Mouse (Mus musculus) thymus, postnatal 0 days (tissue): ENCODE measurements around the gene Lect2. TPM values are rescaled to one million over a fixed set of nuclear protein-coding genes. Genes with fewer than 3 reads are reported as not detected.

Source experiments
- DNase-seq: peaks from one replicate; pipeline ENCODE4 v3.0.0-alpha.2; 2015; ENCODE audit warnings: low spot score
- polyA plus RNA-seq: library from polyadenylated mRNA; unstranded; fragments of >200 nt; fragmentation: Nextera tagmentation; extraction: Ambion mirVana; gene quantifications from 2 replicates; pipeline ENCODE4 v1.2.1, GENCODE M21; 2015

The Lect2 gene
- polyA plus RNA-seq, 1 experiment from 2014 or later: not detected

DNA sequence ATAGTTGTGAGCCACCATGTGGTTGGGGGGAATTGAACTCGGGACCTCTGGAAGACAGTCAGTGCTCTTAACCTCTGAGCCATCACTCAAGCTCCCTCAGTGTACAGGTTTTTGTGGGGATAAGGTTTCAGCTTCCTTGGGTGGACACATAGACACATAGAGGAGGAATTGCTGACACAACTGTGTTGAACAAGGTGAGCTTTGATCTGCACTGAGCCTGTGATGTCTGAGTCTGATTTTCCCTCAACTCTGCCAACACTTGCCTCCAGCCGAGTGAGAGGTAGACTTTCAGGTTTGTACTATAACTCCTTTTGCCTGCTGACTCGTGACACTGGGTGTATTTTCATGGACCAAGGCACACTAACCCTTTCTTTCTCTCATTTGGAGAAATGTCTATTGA lies 8.4 kb upstream of the Lect2 start:
- DNase-seq: no peak

DNA sequence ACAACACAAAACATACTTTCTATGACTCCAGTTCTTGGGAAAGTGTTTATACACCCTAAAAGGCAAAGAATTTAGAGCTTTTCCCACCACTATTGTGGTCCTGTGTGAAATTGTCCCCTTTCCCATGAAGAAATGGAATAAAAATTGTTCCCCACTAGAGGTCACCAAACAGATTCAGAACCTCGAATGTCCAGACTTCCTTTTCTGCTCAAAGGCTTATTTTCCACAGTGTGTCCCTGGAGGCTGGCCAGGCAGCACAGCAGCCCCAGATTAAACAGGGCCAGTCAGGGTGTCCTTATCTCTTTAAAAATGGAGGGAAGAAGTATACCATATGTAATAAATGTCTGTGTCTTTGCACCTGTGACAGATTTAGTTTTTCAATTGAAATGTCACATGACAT lies 7.7 kb upstream of the Lect2 start:
- DNase-seq: no peak

DNA sequence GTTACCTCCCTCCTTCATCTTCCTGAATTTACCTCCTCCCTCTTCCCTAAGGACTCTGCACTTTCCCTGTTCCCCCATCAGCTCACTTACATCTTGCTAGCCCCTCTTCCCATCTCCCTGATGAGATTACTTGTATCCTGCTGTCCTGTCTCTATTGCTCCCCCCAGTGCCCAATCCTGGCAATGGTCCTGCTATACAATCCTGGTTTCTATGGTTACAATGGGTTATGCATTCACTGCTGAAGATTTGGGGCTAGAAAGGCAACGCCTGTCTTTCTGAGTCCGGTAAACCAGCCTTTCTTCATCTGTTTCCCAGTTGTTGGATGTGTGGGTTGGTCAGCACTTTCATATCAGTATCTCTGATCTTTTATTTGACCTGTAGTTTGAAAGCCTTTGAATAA lies 6.1 kb upstream of the Lect2 start:
- DNase-seq: peak; percentile 55

DNA sequence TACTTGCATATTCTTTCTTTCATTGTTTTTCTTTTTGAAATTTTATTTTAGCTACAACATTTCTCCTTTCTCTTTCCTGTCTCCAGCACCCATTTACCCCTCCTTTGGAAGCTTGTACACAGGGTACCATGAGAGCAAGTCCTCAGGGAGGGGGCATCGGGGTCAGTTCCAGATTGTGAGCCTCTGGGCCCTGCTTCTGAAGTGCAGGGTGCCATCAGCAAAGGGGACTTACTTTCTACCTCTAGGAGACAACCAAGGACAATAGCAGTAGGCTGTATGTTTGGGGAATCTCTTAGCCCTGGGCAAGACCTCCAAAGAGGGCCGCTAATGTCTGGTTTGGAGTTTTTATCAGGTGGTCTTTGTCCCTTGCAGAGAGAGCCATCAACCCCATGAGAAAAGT lies 5.6 kb upstream of the Lect2 start:
- no peak for DNase-seq

DNA sequence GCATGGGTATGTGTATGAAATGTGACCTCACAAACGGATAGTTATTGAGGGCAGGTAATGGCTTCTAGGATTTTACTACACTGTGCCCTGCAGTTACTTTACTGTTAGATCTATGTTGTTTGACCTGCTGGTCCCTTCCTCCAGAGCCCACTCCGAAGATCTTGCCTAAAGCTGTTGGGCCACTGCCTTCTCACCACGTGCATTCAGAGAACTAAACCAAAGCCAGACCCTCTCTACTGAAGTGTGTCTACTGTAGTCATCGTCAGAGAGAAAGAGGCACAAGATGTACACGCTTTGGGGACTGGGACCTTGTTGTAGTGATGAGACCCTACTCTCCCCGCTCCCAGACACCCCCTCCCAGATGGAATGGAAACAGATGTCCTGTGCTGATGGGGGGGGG lies 3.4 kb upstream of the Lect2 start:
- no peak for DNase-seq

DNA sequence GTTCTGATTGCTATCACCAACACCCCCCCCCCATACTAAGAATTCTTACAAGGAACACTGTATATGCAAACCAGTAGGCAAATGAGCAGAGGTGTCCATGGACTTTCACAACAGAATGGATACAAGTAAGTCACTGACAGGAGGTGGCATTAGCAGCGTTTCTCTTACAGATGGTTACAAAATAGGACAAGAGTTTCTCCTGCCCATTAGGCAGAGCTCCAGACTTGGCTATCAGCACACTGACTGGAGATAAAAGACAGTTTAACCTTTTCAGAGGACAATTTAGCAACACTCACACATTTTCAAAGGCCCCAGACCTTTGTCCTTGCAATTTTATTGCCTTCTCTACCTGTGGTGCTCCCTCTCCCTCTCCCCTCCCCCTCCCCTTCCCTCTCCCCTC lies 2.3 kb upstream of the Lect2 start:
- no peak for DNase-seq

DNA sequence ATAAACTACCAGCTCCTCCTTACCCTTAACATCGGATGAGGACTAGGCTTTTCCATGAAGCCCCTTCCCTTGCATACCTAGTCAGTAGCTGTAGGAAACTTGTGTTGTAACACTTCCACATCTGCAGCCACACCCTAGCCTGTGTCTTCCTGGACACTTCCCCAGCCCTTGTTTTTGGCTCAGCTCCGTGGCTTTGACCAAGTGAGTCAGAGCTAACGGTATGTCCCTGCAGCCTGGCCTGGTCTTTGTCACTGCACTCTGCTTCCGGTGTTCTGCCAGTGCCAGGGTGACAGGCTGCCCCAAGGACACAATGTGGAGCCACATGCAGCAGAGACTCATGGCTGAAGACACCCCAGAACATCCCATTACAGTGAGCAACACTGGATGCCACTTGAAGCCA lies 1.1 kb upstream of the Lect2 start:
- no peak for DNase-seq

DNA sequence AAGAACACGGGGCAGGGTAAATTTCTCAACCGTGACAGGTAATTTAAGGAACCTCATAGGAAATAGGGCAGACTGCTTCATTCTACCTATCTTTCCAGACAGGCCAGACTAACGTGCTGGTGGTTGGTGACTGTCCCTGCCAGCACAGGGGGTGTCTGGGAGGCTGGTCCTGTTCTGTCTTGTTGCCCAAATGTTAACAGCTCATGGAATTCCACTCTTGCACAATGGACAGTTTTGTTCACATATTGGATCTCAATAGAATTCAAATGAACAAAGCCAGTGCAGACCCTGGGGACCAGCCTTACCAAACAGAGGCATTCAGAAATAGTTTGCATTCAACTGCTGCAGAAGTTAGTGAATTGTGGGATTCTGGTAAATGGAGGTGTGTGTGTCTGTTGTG lies 3.3 kb downstream of the Lect2 start:
- DNase-seq: no peak

DNA sequence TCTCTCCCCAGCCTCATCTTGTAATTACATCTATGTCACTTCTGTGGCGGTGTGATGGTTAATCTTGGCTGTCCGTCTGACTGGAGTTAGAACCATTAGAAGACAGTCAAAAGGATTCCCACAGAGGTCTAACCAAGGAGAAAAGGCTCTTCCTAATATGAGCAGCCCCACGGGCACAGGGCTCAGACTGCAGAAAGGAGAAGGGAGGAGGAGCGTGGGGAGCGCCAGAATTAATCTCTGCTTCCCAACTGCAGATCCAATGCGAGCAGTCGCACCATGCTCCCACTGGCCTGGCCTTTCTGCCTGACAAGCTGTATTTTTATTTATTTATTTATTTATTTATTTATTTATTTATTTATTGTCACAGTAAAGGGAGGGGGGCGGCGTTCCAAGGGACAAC lies 4.5 kb downstream of the Lect2 start:
- DNase-seq: no peak

DNA sequence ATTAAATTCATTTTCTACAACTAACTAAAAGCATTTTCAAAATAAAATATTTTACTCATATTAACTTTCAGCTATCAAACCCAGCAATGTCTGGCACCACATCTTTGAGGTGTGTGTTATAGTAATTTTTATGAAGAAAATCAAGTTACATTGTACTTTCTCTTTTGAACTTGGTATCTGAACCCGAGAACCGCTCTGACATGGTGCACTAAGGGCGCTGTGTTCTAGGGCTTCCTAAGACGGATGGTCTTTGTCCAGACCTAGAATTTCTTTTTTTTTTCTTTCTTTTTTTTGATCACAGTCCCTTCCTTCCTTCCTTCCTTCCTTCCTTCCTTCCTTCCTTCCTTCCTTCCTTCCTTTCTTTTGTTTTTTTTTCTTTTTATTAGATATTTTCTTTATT lies 8.5 kb downstream of the Lect2 start:
- no peak for DNase-seq

DNA sequence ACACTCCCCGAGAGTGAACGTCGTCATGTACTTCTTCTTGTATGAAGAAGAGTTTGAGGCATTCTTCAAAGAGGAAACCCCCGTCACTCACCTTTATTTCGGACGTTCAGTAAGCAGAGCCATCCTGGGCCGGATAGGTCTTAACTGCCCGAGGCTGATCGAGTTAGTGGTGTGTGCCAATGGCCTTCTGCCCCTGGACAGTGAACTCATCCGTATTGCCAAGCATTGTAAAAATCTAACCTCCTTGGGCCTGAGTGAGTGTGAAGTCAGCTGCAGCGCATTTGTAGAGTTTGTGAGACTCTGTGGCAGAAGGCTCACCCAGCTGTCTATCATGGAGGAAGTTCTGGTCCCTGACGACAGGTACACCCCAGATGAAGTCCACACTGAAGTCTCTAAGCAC lies 11.3 kb downstream of the Lect2 start:
- DNase-seq: no peak

DNA sequence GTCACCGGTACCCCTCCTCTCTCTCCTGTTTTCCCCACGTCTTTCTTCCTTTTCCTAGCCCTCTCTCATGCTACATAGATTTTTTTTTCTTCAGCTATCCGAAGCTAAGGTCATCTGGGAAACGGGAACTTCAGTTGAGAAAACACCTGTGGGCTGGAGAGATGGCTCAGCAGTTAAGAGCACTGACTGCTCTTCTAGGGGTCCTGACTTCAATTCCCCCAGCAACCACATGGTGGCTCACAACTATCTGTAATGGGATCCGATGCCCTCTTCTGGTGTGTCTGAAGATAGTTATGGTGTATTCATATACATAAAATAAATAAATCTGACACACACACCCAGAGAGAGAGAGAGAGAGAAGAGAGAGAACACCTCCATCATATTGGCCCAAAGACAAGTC lies 12.7 kb downstream of the Lect2 start:
- no peak for DNase-seq

DNA sequence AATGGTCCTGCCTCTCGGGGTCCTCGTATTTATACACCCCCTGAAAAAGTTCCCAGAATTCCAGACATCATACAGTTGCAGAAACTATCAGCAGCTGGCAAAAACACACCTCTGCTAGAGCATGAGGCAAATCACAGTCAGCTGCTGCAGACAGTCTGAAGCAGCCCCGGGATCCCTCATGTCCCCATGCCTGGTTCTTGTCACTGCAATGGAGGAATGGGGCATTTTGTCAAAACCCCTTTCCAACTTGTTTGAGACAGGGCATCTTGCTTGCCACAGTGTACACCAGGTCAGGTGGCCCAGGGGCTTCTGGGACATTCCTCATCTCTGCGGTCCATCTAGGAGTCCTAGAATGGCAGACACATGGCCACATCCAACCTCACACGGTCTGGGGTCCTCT lies 13.4 kb downstream of the Lect2 start:
- no peak for DNase-seq

DNA sequence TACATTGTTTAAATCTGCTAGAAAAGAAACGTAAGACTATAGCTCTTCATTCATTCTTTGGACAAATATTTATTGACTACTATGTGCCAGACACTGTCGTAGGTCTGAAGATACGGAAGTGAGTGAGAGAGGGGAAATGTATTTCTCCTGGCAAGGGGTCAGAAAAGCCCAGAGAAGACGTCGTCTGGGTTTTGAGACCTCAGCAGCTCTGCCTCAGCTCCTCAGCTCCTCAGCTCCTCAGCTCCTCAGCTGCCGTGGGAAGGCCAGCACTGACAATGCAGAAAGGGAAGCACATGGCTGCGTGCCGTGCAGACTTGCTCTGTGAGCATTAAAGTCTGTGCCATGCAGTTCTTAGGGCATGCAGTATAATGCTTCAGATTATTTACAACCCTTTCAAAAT lies 18.6 kb downstream of the Lect2 start:
- no peak for DNase-seq

DNA sequence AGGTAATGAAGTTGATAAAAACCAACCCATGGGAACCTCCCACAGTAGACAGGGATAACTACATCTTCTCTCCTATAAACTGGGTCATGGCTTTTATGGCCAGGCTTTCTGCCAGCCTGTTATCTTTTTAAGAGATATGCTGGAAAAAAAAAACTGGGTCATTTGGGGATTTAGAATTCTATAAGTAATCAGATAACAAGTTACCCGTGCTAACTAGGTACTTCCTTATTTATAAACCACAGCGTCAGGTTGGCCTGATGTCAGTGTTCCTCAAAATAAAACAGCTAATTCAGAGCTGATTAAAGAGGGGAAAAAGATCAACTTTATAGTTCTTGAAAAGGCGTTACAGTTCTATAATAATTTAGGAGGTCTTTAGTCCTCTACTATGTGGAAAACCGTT lies 19.3 kb downstream of the Lect2 start:
- DNase-seq: no peak

DNA sequence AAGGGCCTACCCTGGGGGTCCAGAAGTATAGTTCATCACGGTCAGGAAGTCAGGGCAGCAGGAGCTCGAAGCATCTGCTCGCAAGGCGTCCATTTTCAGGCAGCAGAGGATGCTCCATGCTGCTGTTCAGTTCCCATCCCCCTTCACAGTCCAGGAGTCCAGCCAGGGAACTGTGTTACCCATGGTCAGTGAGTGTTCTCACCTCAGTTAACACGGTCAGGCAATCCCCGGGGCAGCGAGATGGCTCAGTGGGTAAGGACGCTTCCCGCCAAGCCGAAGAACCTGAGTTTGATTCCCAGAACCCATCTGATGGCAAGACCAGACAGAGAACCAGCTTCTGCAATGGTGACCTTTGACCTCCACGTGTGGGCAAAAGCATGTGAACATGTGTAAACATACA lies 20.0 kb downstream of the Lect2 start:
- DNase-seq: no peak

DNA sequence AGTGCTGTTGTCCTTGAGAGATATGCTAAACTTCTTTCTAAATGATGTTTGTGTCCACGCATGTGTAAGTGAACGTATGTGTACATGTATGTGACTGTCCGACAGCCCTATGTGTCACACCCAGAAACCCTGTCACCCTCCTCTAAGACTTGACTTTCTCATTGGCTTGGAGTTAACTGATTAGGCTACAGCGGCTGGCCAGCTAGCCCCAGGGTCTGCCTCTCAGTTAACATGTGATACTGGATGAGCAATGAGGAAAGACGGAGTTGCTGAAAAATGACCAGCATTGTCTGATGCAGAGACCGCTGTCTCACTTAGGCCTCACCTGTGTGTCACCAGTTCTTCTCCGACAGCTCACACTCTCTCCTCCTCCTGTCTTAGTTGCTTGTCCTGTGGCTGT lies 20.5 kb downstream of the Lect2 start:
- DNase-seq: no peak

DNA sequence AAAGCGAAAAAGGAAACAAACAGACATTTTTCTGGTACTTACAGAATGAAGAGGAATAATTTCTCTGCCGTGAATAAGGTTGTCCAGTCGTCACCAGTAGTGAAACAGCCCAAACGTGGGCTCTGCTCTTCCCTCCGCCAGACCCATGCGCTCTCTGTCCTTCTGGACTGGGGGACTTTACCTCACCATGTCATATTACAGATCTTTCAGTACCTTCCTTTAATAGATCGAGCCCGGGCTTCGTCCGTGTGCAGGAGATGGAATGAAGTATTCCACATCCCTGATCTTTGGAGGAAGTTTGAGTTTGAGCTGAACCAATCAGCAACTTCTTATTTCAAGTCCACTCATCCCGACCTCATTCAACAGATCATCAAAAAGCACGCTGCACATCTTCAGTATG lies 21.4 kb downstream of the Lect2 start:
- no peak for DNase-seq

DNA sequence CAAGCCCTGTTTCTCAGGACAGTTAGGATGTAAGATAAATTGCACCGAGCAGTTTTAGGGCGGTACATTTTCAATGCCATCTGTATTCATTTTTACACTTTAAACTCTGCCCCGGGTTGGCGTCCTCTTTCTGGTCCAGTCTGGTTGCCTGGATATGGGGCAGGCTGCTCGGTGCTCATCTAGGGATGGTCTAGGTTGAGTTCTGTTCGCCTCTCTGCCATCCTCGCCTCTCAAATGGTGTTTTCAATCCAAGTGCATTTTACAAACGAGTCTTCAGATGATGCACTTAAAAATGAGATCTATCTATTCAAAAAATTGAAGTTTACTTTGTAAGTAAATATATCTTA lies 25.5 kb downstream of the Lect2 start:
- DNase-seq: no peak

DNA sequence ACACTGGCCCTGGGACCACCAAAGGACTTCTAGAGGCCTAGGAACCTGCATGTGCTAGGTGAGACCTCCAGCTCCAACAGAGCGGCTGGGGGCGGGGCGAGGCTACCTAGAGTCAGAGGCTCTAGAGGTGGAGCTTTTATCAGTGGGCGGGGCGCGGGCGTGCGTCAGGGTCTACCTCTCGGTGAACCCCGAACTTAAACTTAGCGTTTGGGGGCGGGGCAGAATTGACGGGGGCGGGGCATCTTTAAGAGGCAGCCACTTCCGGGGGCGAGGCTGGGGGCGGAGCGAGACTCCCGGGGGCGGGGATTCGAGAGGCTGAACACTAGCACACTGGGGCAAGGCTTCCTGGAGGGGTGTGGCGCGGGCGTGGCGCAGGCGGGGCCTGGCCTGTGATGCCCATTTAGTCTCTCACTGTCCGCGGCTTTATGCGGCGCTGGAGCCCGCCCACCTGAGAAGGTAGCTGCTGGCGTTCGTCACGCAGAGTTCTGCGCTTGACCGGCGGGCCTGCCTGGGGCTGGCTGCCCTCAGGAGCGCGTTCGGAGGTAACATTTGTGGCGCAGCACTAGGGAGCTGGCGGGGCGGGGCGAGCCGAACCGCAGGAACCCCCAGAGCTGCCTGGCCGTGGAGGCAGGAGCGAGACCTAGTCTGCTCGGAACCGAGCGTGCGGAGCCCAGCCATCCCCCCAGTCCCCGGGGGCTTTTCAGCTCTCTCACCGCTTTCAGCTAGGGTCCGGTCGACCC lies 26.1 kb downstream of the Lect2 start, which contains the start of gene Fbxl21:
Gene Fbxl21, plus strand, starts transcription at position 392 of the 740 bp plus-strand sequence.
- peak; percentile 89 for DNase-seq

DNA sequence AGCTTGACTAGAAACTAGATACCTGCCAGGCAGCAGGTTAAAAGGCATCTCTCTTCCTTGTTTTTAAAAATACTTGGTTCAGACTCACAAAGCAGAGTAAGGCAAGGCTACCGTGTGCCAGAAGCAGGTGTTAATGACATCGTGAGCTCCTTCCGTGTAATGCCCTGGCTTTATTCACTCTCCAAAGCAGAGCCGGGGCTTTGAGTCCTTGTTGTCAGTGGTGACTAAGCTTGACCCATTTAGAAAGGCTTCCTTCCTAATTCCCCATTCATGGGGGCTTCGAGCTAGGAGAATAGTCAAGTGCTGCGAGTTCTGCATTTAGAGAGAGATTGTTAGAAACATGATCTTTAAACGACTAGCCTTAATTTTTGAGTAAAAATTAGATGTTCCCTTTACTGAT lies 31.5 kb downstream of the Lect2 start:
- DNase-seq: no peak

DNA sequence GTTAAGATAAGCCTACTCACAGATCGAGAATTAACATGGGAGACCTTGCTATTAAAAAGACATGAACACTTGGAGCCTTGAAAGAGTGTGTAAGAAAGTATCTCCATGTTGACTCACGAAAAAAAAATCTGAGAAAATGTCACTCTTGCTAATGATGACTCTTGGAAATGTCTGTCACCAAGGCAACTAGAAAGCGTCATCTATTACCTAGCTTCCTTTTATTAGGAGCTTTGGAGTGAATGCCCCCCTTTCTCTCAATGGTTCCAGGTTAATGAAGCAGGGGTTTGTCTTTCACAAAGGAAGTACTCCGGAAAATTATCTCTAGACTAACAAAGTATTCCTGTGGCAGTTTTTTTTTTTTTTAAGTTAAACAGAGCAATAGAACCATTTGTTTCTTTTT lies 32.0 kb downstream of the Lect2 start:
- no peak for DNase-seq

DNA sequence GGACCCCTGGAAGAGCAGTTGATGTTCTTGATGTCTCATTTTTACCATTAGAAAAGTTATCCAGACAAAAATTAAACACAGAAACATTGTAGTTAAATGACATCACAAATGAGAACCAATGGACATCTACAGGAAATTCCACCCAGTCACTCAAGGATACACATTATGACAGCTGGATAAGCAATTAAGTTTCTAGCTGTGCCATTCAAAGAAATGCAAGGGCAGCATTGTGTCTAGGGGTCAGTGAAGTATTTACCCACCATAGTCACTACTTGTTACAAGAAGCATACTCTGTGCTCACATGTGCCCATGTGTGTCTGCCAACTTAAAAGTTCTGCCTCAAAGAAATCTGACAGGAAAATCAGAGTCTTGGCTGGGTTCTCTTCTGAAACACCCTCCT lies 34.7 kb downstream of the Lect2 start:
- no peak for DNase-seq

DNA sequence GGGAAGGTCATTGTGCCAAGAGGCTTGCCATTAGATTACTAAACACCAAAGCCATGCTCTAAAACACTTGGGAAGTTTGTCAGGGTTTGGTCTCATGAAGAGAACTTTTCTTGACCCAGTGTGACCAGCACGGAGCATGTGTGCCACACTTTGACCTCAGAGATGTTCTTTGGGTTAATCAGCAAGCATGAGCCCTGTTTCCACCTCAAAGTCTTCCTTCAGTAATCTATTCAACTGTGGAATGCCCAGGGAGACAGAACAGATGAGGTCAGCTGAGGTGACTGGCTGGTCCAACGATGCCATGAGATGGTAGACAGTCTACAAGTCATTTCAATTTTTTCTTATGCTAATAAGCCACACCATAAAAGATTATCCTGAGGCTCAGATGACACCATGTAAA lies 38.5 kb downstream of the Lect2 start:
- no peak for DNase-seq
